Mouse (Mus musculus): ENCODE results near the gene S100a10.

- no peak for TF ChIP-seq CTCF (IDR thresholded peaks at IDR 0.05; ENCODE audit: control insufficient read depth, insufficient read depth, insufficient replicate concordance, low read depth, low read length)
- no peak for TF ChIP-seq POLR2A (IDR thresholded peaks at IDR 0.05; ENCODE audit: control insufficient read depth, low read depth, low read length)
Observed at GRCm38 (mm10) chr3:93589629-93590028, 34.7 kb downstream of the S100a10 start.

All from testis, adult 2 months (tissue).